In the genomic region with DNA sequence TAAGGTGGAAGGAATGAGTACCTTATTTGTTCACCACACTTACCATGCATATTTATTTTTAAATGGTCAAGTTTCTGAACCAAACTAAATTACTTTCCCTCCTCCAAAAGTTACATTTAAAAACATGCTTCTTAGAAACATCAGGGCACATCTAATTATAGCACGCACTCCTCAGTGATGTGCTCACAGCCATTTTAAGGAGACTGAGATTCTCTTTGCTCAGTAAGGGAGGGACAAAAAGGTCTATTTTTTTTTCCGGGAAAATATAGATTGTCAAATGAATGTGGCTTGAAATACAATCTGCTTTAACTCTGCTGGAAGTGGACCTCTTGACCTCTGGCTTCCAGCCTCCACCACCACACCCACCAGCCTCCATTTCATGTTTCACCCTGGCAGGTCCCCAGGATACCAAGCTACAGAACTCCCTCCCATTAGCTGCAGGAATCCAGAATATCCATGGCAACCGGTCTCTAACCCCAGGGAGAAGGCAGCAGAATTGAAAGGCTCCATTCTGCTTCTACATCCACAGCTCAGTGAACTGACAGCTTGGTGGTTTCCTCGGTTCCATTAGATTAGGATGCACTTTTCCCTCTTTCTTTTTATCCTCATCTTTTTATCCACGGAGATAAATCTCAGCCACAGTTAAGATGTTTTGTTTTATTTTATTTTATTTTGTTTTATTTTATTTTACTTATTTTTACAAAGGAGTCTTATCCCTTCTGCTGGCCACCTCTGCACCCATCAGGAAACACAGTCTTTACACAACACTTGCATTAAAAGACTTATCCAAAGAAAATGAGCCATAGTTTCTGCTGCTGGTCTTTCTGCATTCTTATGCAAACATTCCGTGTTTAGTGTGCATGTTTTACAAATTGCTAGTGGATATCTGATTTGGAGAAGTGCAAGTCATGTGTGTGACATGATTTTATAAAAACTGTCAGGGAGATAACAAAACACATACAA, we compare ENCODE assay signal across 9 mouse cellular contexts.
DNase-seq lines count a peak whose midpoint lies in the region; ATAC-seq and TF ChIP-seq lines count a peak whose summit lies in the region.
"Had no signal": no experiment of that assay in that cellular context is flagged by ENCODE, and none has a peak within 500 bp of the region (broad histone marks: within the 10 kb centered on the region; RNA-seq: fewer than 3 reads in every experiment).

No protein-coding gene starts in this region.

- intact Hi-C loops in left cerebral cortex, adult 2 months (cut with DNase I), result no loop called here

- H3K4me2 ChIP-seq in kidney, embryonic 16.5 days (replicated peaks; ENCODE audit: low read depth, low read length), result no peak overlapping the region
- H3K4me2 ChIP-seq in liver, embryonic 11.5 days, result no peak overlapping the region

- no peaks in the 10 kb centered on the region for H3K36me3 ChIP-seq in kidney, embryonic 16.5 days (ENCODE audit: insufficient read depth, low read length)
- H3K36me3 ChIP-seq in liver, embryonic 11.5 days (ENCODE audit: control insufficient read depth, insufficient read depth, low read length), result no peaks in the 10 kb centered on the region

- no peak for TF ChIP-seq POLR2A in olfactory bulb, adult 2 months (IDR thresholded peaks at IDR 0.05; ENCODE audit: insufficient read depth, low read depth, low read length)

- H3K4me3 ChIP-seq in kidney, embryonic 16.5 days (ENCODE audit: low read length), result no peak overlapping the region
- no peak overlapping the region for H3K4me3 ChIP-seq in left cerebral cortex, adult 2 months
- no peak overlapping the region for H3K4me3 ChIP-seq in olfactory bulb, adult 2 months (ENCODE audit: insufficient read depth, low read depth, low read length)
- H3K4me3 ChIP-seq in liver, embryonic 11.5 days (ENCODE audit: low read depth, low read length), result no peak overlapping the region
- H3K4me3 ChIP-seq: megakaryocyte, embryonic 14.5 days had no signal

- H3K27ac ChIP-seq in kidney, embryonic 16.5 days (ENCODE audit: low read length), result no peak overlapping the region
- no peak overlapping the region; the same call in 1 of the 2 replicates for H3K27ac ChIP-seq in left cerebral cortex, adult 2 months
- peak overlapping the region; percentile 86 for H3K27ac ChIP-seq in olfactory bulb, adult 2 months (ENCODE audit: insufficient read depth, low read depth, low read length)
- no peak overlapping the region for H3K27ac ChIP-seq in liver, embryonic 11.5 days (ENCODE audit: low read depth, low read length)

- no peak for DNase-seq in kidney, adult 8-10 months
- peak; percentile 86 for DNase-seq in embryo, embryonic 11 days
- peak; percentile 15 for DNase-seq in gastrocnemius, postnatal 25 days
- peak; percentile 16 to 30 for DNase-seq in left cerebral cortex, adult 2 months (ENCODE audit: extremely low spot score in 1 of 2, low spot score in 2 of 2)
- DNase-seq in liver, embryonic 11.5 days (ENCODE audit: low spot score), result no peak
- no peak for DNase-seq in ovary, adult 18-20 months (ENCODE audit: low spot score)

- TF ChIP-seq CTCF in left cerebral cortex, adult 2 months (IDR thresholded peaks at IDR 0.05), result no peak
- no peak for TF ChIP-seq CTCF in olfactory bulb, adult 2 months (IDR thresholded peaks at IDR 0.05; ENCODE audit: insufficient read depth, low read depth, low read length)

- H3K9me3 ChIP-seq in kidney, embryonic 16.5 days (ENCODE audit: low read length), result no peaks in the 10 kb centered on the region
- H3K9me3 ChIP-seq in liver, embryonic 11.5 days (ENCODE audit: control insufficient read depth, low read length), result no peaks in the 10 kb centered on the region

- ATAC-seq in kidney, embryonic 16.5 days (ENCODE audit: low FRiP score, low TSS enrichment), result peak; percentile 77; the same call in 1 of the 2 replicates
- ATAC-seq in liver, embryonic 11.5 days (replicated peaks; ENCODE audit: low FRiP score), result no peak

- peaks cover 5% of the 10 kb centered on the region for H3K4me1 ChIP-seq in kidney, embryonic 16.5 days (ENCODE audit: insufficient read depth, low read length)
- no peaks in the 10 kb centered on the region for H3K4me1 ChIP-seq in olfactory bulb, adult 2 months (ENCODE audit: control insufficient read depth, insufficient read depth, low read length)
- no peaks in the 10 kb centered on the region for H3K4me1 ChIP-seq in liver, embryonic 11.5 days (replicated peaks; ENCODE audit: control insufficient read depth, insufficient read depth, low read length)
- H3K4me1 ChIP-seq: megakaryocyte, embryonic 14.5 days had no signal

- H3K27me3 ChIP-seq in kidney, embryonic 16.5 days (ENCODE audit: insufficient read depth, low read length), result no peaks in the 10 kb centered on the region
- H3K27me3 ChIP-seq in liver, embryonic 11.5 days (replicated peaks; ENCODE audit: control insufficient read depth, insufficient read depth, low read length), result no peaks in the 10 kb centered on the region
- H3K27me3 ChIP-seq: megakaryocyte, embryonic 14.5 days had no signal

- no peak overlapping the region for H3K9ac ChIP-seq in kidney, embryonic 16.5 days (replicated peaks; ENCODE audit: low read length)
- no peak overlapping the region for H3K9ac ChIP-seq in liver, embryonic 11.5 days (ENCODE audit: low read depth, low read length)

- WGBS in kidney, embryonic 16.5 days, result 32% methylated on average over 6 of the region's 6 CpGs
- 9% methylated on average over 6 of the region's 6 CpGs for WGBS in olfactory bulb, adult 2 months
- WGBS in liver, embryonic 11.5 days, result 51% methylated on average over 6 of the region's 6 CpGs

Comparison
In these comparisons a context has a peak if more than half of its experiments do, and no peak if none do; other contexts are left out.
1. DNase-seq: peak in embryo, embryonic 11 days (single experiment), gastrocnemius, postnatal 25 days (single experiment) and left cerebral cortex, adult 2 months (2 of 2); none in kidney, adult 8-10 months (0 of 2), liver, embryonic 11.5 days (single experiment) and ovary, adult 18-20 months (single experiment).